Mouse (Mus musculus) frontal cortex, postnatal 36 days (tissue): Measurements from ENCODE around the gene Tmem168.
A peak's percentile ranks its signal among the peaks of the same experiment; 100 is the strongest.

Source experiments
- DNase-seq, 2 experiments: peaks; one replicate each; pipeline ENCODE4 v3.0.0; 2022; ENCODE audit warnings: low spot score in 2 of 2

Gene Tmem168

GRCm38 (mm10) chr6:13586154-13586553 is 21.7 kb downstream of the Tmem168 start:
- DNase-seq = no peak

DNA sequence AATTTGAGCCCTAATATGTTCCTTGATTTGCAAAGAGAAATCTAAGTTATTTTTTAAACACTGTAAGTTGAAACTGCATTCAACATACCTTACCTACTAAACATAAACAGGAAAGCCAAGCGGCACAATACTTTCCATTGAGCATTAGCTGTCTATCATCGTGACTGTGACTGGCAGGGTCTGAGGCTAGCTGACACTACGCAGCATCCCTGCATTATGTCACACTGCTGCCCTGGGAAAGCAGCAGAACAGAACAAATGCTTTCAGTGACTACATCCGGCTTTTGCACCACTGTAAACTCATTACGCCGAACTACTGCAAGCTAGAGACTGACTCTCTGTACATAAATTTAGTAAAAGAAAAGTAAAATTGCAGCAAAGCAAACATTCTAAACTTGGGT is 23.1 kb downstream of the Tmem168 start:
- no peak for DNase-seq

DNA sequence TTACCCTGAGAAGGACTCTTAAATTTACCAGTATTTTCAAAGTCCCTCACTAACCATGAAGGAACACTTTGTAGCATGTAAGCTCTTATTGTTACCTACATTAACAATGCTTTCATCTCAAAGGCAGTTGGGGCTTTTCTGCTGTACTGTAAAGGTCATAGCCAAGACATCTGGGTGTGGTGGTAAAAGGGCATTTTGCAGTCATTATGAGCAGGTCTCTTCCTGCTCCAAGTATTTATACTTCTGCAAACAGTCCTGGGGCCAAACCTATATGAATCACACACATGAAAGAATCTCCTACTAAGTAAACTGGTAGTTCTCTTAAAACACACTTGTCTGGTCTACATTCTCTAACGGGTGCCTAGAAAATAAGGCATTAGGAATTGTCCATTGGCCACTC is 25.8 kb downstream of the Tmem168 start:
- no peak for DNase-seq

GRCm38 (mm10) chr6:13565734-13566133 is 42.2 kb downstream of the Tmem168 start:
- no peak for DNase-seq

DNA sequence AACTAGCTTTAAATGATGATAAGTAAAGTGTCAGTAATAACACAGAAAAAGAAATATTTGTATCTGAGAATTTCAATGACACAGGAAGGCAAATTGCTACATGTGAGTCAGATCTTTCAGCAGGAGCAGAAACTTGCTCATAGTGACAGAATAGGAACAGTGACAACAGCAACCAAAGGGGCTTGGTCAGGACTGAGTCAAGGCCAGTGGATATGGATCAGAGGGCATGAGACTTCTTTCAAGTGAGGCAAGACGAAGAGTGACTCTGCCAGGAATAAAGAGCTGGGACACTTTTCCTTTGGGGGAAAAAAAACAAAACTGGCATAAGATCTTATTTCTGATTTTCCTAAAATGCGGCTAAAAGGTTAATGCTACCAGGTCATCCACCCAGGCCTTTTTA is 52.6 kb downstream of the Tmem168 start:
- no peak for DNase-seq

GRCm38 (mm10) chr6:13541761-13542160 is 66.1 kb downstream of the Tmem168 start:
- peak in 1 of 2 experiments; percentile 38 for DNase-seq

DNA sequence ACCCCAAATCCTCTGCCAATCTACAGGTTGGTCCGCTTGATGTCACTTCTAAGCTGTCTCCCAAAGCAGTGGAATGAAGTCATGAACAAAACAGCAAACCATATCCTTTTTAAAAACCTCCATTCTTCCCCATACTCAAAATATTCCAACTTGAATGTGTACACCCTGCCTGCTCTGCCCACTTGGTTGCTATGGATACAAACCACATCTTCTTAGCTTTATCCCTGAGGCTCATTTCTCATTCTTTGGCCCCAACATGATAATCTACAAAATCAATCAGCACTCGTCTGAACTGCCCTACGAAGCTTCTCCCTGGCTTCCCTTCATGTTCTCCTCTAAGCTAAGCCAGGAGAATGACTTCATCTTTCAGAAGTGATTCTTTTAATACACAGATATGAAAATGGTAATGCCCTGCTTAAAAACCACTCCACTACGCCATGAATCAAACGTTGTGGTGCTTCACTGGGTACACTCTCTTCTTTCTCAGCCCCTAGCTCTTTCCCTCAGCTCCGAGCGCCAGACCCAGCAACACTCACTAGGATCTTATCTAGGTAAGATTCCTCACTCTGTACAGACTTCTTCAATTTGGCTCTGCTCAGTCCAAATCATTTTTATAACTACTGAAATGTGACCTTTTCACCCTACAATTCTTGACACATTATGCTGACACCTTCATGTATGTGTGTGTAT is 70.5 kb downstream of the Tmem168 start:
- peak in 1 of 2 experiments; percentile 10 for DNase-seq
